Mouse (Mus musculus): ENCODE data around the gene Lrrc46.

DNA sequence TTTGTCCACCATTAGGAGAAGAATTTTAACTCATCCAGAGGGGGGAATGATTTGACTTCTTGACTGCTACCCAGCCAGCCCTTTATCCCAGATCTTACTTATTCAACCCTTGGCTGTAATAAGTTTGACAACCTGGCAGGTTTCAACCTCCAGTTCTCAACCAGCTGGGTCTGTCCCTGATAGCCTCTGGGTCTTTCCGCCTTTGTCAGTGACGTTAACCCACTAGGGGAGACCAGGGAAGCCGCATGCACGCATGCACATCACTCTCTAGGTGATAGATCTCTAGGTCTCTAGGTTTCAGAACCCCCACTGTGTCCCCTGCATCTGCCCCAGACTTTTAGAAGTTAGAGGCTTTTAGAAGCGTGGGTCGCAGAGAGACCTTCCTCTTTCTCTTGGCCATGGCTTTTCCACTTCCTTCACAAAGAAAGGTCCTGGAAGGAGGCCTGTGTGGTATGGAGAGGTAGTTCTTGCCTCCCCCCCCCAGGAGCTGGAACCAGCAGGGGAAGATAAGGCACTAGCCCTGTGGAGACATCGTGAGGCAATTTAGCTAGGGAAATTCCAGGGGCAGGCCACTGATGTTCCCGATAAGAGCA lies 31.9 kb downstream of the Lrrc46 start:
- no peak for TF ChIP-seq EP300 (IDR thresholded peaks at IDR 0.05)
- TF ChIP-seq CTCF (IDR thresholded peaks at IDR 0.05), result no peak

Data from lung, postnatal 0 days (tissue).